Mouse (Mus musculus) heart, embryonic 11.5 days (tissue): ENCODE data around the gene Ccr9. TPM values are rescaled to one million over a fixed set of nuclear protein-coding genes. Genes with fewer than 3 reads are reported as not detected.
"Not testable (repeated sequence)": the region's sequence is repeated elsewhere in the genome, so short reads cannot be mapped to it uniquely, and the experiment has no call there.

Experiments used
- ATAC-seq: fragments of 200-750 bp; cut with Nextera tagmentation; replicated peaks from 2 replicates; pipeline ENCODE4 v1.8.0; 2017; ENCODE audit warnings: moderate library complexity; ENCODE audit not compliant: insufficient number of reproducible peaks, low FRiP score, low TSS enrichment
- H3K27ac ChIP-seq: fragments of 300-500 bp; sonication (generic); 2 replicates; pipeline ENCODE4 v1.5.1; 2014; ENCODE audit warnings: mild to moderate bottlenecking, low read depth, low read length
- H3K27me3 ChIP-seq: fragments of 300-500 bp; sonication (generic); 2 replicates; pipeline ENCODE4 v1.6.1; 2014; ENCODE audit warnings: mild to moderate bottlenecking, low read length, mixed read lengths; ENCODE audit not compliant: control insufficient read depth, insufficient read depth
- H3K36me3 ChIP-seq: fragments of 300-500 bp; sonication (generic); 2 replicates; pipeline ENCODE4 v1.6.1; 2014; ENCODE audit warnings: mild to moderate bottlenecking, low read length, moderate library complexity, mixed read lengths; ENCODE audit not compliant: control insufficient read depth, insufficient read depth
- H3K4me1 ChIP-seq: fragments of 300-500 bp; sonication (generic); 2 replicates; pipeline ENCODE4 v1.6.1; 2014; ENCODE audit warnings: low read length; ENCODE audit not compliant: control insufficient read depth, insufficient read depth
- H3K4me2 ChIP-seq: fragments of 300-500 bp; sonication (generic); 2 replicates; pipeline ENCODE4 v1.6.1; 2014; ENCODE audit warnings: mild to moderate bottlenecking, moderate library complexity
- H3K4me3 ChIP-seq: fragments of 300-500 bp; sonication (generic); 2 replicates; pipeline ENCODE4 v1.5.1; 2014; ENCODE audit warnings: low read depth, low read length
- H3K9ac ChIP-seq: fragments of 300-500 bp; sonication (generic); 2 replicates; pipeline ENCODE4 v1.6.1; 2014; ENCODE audit warnings: mild to moderate bottlenecking, low read depth, low read length, moderate library complexity
- H3K9me3 ChIP-seq: fragments of 300-500 bp; sonication (generic); replicated peaks from 2 replicates; pipeline ENCODE4 v1.6.1; 2016; ENCODE audit warnings: low read length; ENCODE audit not compliant: control insufficient read depth
- WGBS: fragments of 180-500 bp; shearing (Covaris S2); extraction: QIAGEN DNeasy Blood & Tissue Kit; methylation state at CpG from one replicate; pipeline ENCODE4 v1.1.7; 2014; ENCODE audit not compliant: insufficient replicate concordance; 5-methylcytosine and 5-hydroxymethylcytosine counted together
- polyA plus RNA-seq: library from polyadenylated mRNA; unstranded; fragments of >200 nt; fragmentation: Nextera tagmentation; extraction: Ambion mirVana; gene quantifications from 2 replicates; pipeline ENCODE4 v1.2.1, GENCODE M21; 2014

The Ccr9 gene
- polyA plus RNA-seq, 1 experiment from 2014 or later, result 0.17 TPM

DNA sequence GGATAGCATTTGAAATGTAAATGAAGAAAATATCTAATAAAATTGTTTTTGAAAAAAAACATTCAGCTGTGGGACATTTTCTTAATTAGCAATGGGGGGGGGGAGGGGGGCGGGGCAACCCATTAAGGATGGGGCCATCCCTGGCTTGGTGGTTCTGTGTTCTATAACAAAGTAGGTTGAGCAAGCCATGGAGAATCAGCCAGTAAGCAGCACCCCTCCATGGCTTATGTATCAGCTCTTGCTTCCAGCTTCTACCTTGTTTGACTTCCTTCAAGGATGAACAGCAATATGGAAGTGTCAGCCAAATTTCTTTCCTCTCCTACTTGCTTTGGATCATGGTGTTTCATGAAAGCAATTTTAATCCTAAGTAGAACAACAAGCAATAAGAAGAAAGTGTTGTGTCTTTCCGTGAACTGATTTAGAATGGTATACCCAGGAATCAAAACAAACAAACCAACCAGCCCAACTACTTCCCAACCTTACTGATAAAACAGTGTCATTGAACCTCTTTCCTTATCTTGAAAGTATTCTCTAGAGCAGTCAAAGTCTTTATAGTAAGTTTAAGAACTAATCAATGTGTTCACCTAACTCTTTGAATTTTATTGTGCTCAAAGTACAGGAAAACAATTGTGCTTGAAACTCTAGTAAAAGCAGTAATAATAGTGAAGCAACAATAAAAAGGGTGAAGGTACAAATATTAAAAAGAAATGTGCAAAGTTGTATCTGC lies 28.3 kb upstream of the Ccr9 start:
- Histone ChIP-seq H3K27ac (no peak overlapping the region), H3K4me1 (no peaks in the 10 kb centered on the region), H3K4me3 (no peak overlapping the region), H3K9me3 (no peaks in the 10 kb centered on the region), H3K4me2 (no peak overlapping the region), H3K36me3 (no peaks in the 10 kb centered on the region), H3K27me3 (no peaks in the 10 kb centered on the region), H3K9ac (no peak overlapping the region)
- no peak for ATAC-seq
- WGBS, result 54% methylated on average over 2 of the region's 2 CpGs

GRCm38 (mm10) chr9:123651369-123651768 lies 26.9 kb upstream of the Ccr9 start:
- no peak for ATAC-seq
- H3K36me3 ChIP-seq, result no peaks in the 10 kb centered on the region
- H3K4me3 ChIP-seq, result no peak overlapping the region
- WGBS, result 41% methylated on average over 4 of the region's 4 CpGs
- H3K4me1 ChIP-seq, result no peaks in the 10 kb centered on the region
- H3K27me3 ChIP-seq, result no peaks in the 10 kb centered on the region
- H3K9ac ChIP-seq, result no peak overlapping the region
- no peaks in the 10 kb centered on the region for H3K9me3 ChIP-seq
- H3K4me2 ChIP-seq, result no peak overlapping the region
- H3K27ac ChIP-seq, result no peak overlapping the region

GRCm38 (mm10) chr9:123657457-123657856 lies 20.8 kb upstream of the Ccr9 start:
- Histone ChIP-seq H3K36me3 (no peaks in the 10 kb centered on the region), H3K4me2 (no peak overlapping the region), H3K27me3 (no peaks in the 10 kb centered on the region), H3K9me3 (no peaks in the 10 kb centered on the region), H3K4me1 (no peaks in the 10 kb centered on the region), H3K9ac (no peak overlapping the region), H3K27ac (no peak overlapping the region), H3K4me3 (no peak overlapping the region)
- WGBS, result 77% methylated on average over 3 of the region's 3 CpGs
- ATAC-seq, result no peak

GRCm38 (mm10) chr9:123658981-123659380 lies 19.3 kb upstream of the Ccr9 start:
- Histone ChIP-seq H3K9me3 (no peaks in the 10 kb centered on the region), H3K27ac (no peak overlapping the region)
- no peak for ATAC-seq

GRCm38 (mm10) chr9:123659986-123660676 lies 18.1 kb upstream of the Ccr9 start:
- not testable (repeated sequence) for H3K36me3 ChIP-seq, H3K9ac ChIP-seq, ATAC-seq, H3K4me3 ChIP-seq, H3K27ac ChIP-seq, H3K4me1 ChIP-seq, H3K9me3 ChIP-seq, H3K27me3 ChIP-seq, H3K4me2 ChIP-seq
- 82% methylated on average over 16 of the region's 18 CpGs for WGBS

More at GRCm38 (mm10) chr9:123658981-123659380, 19.3 kb upstream of the Ccr9 start:
- Histone ChIP-seq H3K4me2 (no peak overlapping the region), H3K4me1 (no peaks in the 10 kb centered on the region), H3K27me3 (no peaks in the 10 kb centered on the region), H3K9ac (no peak overlapping the region), H3K4me3 (no peak overlapping the region), H3K36me3 (no peaks in the 10 kb centered on the region)

- no peaks in the 10 kb centered on the region for H3K36me3 ChIP-seq
- no peak overlapping the region for H3K4me2 ChIP-seq
- H3K4me3 ChIP-seq, result no peak overlapping the region
- WGBS, result 50% methylated on average over 5 of the region's 5 CpGs
- H3K27ac ChIP-seq, result no peak overlapping the region
- H3K4me1 ChIP-seq, result no peaks in the 10 kb centered on the region
- no peaks in the 10 kb centered on the region for H3K9me3 ChIP-seq
- no peak for ATAC-seq
- no peaks in the 10 kb centered on the region for H3K27me3 ChIP-seq
- H3K9ac ChIP-seq, result no peak overlapping the region
Measured at GRCm38 (mm10) chr9:123665645-123666044, 12.6 kb upstream of the Ccr9 start.

DNA sequence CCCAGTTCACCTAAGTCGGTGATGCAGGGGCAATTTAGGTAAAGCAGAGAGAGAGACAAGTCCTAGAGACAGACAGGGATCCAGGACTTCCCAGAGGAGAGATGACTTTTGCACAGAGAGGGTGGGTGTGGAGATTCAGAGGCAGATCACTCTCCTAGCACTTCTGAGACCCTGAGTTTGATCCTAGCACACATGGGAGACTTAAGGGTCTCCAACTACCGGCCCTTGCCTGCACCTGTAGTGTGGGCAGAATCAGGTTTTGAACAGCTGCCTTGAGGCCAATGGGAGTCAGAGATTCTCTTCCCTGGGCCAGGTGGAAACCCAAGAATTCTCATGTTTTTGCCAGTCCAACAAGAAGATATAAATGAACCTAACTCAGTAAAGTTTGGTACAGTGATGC lies 959 bp downstream of the Ccr9 start:
- H3K4me3 ChIP-seq, result peak overlapping the region; percentile 44; the same call in 1 of the 2 replicates
- 22% methylated on average over 2 of the region's 2 CpGs for WGBS
- peaks cover 55% of the 10 kb centered on the region for H3K27me3 ChIP-seq
- H3K36me3 ChIP-seq, result no peaks in the 10 kb centered on the region
- no peaks in the 10 kb centered on the region for H3K9me3 ChIP-seq
- H3K4me1 ChIP-seq, result peaks cover 3% of the 10 kb centered on the region; the same call in 1 of the 2 replicates
- peak overlapping the region; percentile 76; the same call in 1 of the 2 replicates for H3K4me2 ChIP-seq
- H3K27ac ChIP-seq, result no peak overlapping the region
- ATAC-seq, result no peak
- no peak overlapping the region for H3K9ac ChIP-seq

DNA sequence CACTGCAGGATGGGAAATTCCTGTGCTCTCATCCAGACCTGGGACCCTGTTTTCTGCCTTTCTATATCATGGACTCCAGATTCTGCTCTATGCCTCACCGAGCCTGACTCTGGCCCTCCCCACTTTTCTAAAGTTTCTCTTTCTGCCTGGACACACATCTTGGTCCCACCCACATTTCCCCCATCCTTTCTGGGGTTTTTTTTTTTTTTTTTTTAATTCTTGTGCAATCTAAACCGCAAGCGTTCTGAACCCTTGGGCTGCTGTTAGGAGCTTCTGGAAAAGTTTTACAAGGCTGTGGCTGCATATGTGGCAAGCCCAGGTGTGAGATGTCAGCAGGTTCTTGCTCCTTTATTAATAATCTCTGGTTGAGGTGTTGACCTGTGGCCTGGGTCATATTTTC lies 5.5 kb downstream of the Ccr9 start:
- H3K4me1 ChIP-seq, result no peaks in the 10 kb centered on the region; the same call in 1 of the 2 replicates
- no peaks in the 10 kb centered on the region for H3K36me3 ChIP-seq
- no peak overlapping the region for H3K4me2 ChIP-seq
- H3K9ac ChIP-seq, result no peak overlapping the region
- H3K27ac ChIP-seq, result no peak overlapping the region
- peaks cover 24% of the 10 kb centered on the region for H3K27me3 ChIP-seq
- H3K9me3 ChIP-seq, result no peaks in the 10 kb centered on the region
- no peak overlapping the region for H3K4me3 ChIP-seq
- 68% methylated on average over 3 of the region's 3 CpGs for WGBS
- no peak for ATAC-seq
